Mouse (Mus musculus) spleen, adult 2 months (tissue): ENCODE results near the gene Tmem119.

ENCODE experiments used
- CTCF ChIP-seq: fragments of 200-500 bp; IDR thresholded peaks from 2 replicates; pipeline ENCODE4 v1.5.1; 2011; ENCODE audit warnings: mild to moderate bottlenecking, inconsistent platforms; ENCODE audit not compliant: insufficient read depth, insufficient read length, insufficient replicate concordance; ENCODE audit errors: extremely low read depth
- POLR2A ChIP-seq: fragments of 200-500 bp; IDR thresholded peaks from 2 replicates; pipeline ENCODE4 v1.6.1; 2011; ENCODE audit warnings: low read depth, low read length, inconsistent platforms

DNA sequence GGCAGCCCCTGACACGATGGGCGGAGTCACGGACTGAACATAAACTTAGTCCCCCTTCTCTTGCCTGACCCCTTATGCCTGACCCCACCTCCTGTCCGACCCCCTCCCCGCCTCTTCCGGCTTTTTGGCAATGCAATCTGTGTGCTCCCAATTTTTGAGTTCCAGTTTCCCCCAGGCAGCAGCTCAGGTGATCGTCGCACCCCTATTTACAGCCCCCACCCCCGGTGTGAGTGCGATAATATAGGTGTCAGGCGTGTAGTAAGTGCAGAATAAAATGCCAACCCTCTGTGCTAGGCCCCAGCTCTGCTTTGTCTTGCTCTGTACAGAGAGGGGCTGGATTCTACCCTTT lies 14.7 kb upstream of the Tmem119 start:
- TF ChIP-seq CTCF = no peak
- TF ChIP-seq POLR2A = no peak
